ENCODE assay signal across 9 mouse cellular contexts in genomic region chr7:16061219-16062098, GRCm38 (mm10). TPM values are rescaled to one million over a fixed set of nuclear protein-coding genes. Genes with fewer than 3 reads are reported as not detected.
DNase-seq lines count a peak whose midpoint lies in the region; ATAC-seq and TF ChIP-seq lines count a peak whose summit lies in the region.
"Had no signal": no experiment of that assay in that cellular context is flagged by ENCODE, and none has a peak within 500 bp of the region (broad histone marks: within the 10 kb centered on the region; RNA-seq: fewer than 3 reads in every experiment).

Gene Zfp541 (plus strand): TSS chr7:16061814.

- no peak within 1 kb of the TSS for H3K27ac ChIP-seq in heart, embryonic 10.5 days
- H3K27ac ChIP-seq in forebrain, embryonic 15.5 days (replicated peaks): no peak within 1 kb of the TSS
- no peak within 1 kb of the TSS for H3K27ac ChIP-seq in midbrain, embryonic 13.5 days

- peak within 1 kb of the TSS; percentile 19; the same call in 1 of the 2 replicates for H3K4me2 ChIP-seq in forebrain, embryonic 15.5 days (replicated peaks)
- peak within 1 kb of the TSS; percentile 30; the same call in 1 of the 2 replicates for H3K4me2 ChIP-seq in midbrain, embryonic 13.5 days (replicated peaks)

- no peak for DNase-seq in heart, embryonic 10.5 days (ENCODE audit: low spot score)
- no peak for DNase-seq in heart, postnatal 36 days
- no peak for DNase-seq in adipocyte (ENCODE audit: low spot score)
- DNase-seq in urinary bladder, postnatal 25 days (ENCODE audit: low spot score): no peak
- no peak for DNase-seq in lung, adult 18-20 months
- DNase-seq: layer of hippocampus, postnatal 36 days had no signal

- H3K9ac ChIP-seq in forebrain, embryonic 15.5 days (replicated peaks): no peak within 1 kb of the TSS
- no peak within 1 kb of the TSS for H3K9ac ChIP-seq in midbrain, embryonic 13.5 days (replicated peaks)

- WGBS in heart, embryonic 10.5 days: 44% methylated on average over 77 of the region's 80 CpGs
- 51% methylated on average over 68 of the region's 80 CpGs for WGBS in forebrain, embryonic 15.5 days
- WGBS in midbrain, embryonic 13.5 days: 54% methylated on average over 76 of the region's 80 CpGs

- H3K27me3 ChIP-seq in heart, embryonic 10.5 days (ENCODE audit: insufficient read depth, poor library complexity, severe bottlenecking): peaks cover 38% of the 10 kb centered on the region
- peaks cover 56% of the 10 kb centered on the region for H3K27me3 ChIP-seq in E14TG2a.4 (ENCODE audit: insufficient read depth, low read length)
- H3K27me3 ChIP-seq in forebrain, embryonic 15.5 days: peaks cover 11% of the 10 kb centered on the region
- H3K27me3 ChIP-seq in midbrain, embryonic 13.5 days: peaks cover 47% of the 10 kb centered on the region

- intact Hi-C loops in heart, postnatal 36 days (cut with DNase I): no loop called here

- 0 out of 2 replicates have a peak, but pooled peaks have one; percentile 38 for ATAC-seq in forebrain, embryonic 15.5 days (replicated peaks)
- ATAC-seq in midbrain, embryonic 13.5 days: peak; percentile 69; the same call in 1 of the 2 replicates

- peaks cover 8% of the 10 kb centered on the region; the same call in 1 of the 2 replicates for H3K9me3 ChIP-seq in heart, embryonic 10.5 days
- peaks cover 6% of the 10 kb centered on the region; the same call in 1 of the 2 replicates for H3K9me3 ChIP-seq in E14TG2a.4 (ENCODE audit: low read length)
- H3K9me3 ChIP-seq in forebrain, embryonic 15.5 days: no peaks in the 10 kb centered on the region
- H3K9me3 ChIP-seq in midbrain, embryonic 13.5 days: no peaks in the 10 kb centered on the region; the same call in 1 of the 2 replicates

- H3K4me3 ChIP-seq in heart, embryonic 10.5 days: peak within 1 kb of the TSS; percentile 43
- peak within 1 kb of the TSS; percentile 26; the same call in 1 of the 2 replicates for H3K4me3 ChIP-seq in E14TG2a.4 (replicated peaks; ENCODE audit: low read length)
- H3K4me3 ChIP-seq in forebrain, embryonic 15.5 days: 0 out of 2 replicates have a peak within 1 kb of the TSS, but pooled peaks have one; percentile 10
- H3K4me3 ChIP-seq in midbrain, embryonic 13.5 days (replicated peaks): 0 out of 2 replicates have a peak within 1 kb of the TSS, but pooled peaks have one; percentile 9

- H3K36me3 ChIP-seq in heart, embryonic 10.5 days: no peaks in the 10 kb centered on the region
- H3K36me3 ChIP-seq in E14TG2a.4 (ENCODE audit: insufficient read depth, low read length): no peaks in the 10 kb centered on the region
- no peaks in the 10 kb centered on the region for H3K36me3 ChIP-seq in forebrain, embryonic 15.5 days
- no peaks in the 10 kb centered on the region for H3K36me3 ChIP-seq in midbrain, embryonic 13.5 days

- H3K4me1 ChIP-seq in heart, embryonic 10.5 days: peaks cover 5% of the 10 kb centered on the region; the same call in 1 of the 2 replicates
- peaks cover 6% of the 10 kb centered on the region for H3K4me1 ChIP-seq in E14TG2a.4 (replicated peaks; ENCODE audit: low read depth, low read length)
- no peaks in the 10 kb centered on the region for H3K4me1 ChIP-seq in forebrain, embryonic 15.5 days
- no peaks in the 10 kb centered on the region for H3K4me1 ChIP-seq in midbrain, embryonic 13.5 days (replicated peaks)

- no peak for TF ChIP-seq CTCF in E14TG2a.4 (conservative IDR thresholded peaks at IDR 0.05; ENCODE audit: low read length)

RNA-seq across cellular contexts. Expression of gene Zfp541, which starts in this region (rescaled TPM):
- polyA plus RNA-seq in heart, embryonic 10.5 days (2016; fragmentation: Nextera tagmentation; extraction: Ambion mirVana): not detected in 2 replicates
- not detected for total RNA-seq in heart, postnatal 36 days (2021)
- 0.09 TPM in 1 of 2 replicates, not detected in the other for polyA plus RNA-seq in forebrain, embryonic 15.5 days (2015; fragmentation: Nextera tagmentation; extraction: Ambion mirVana)
- not detected in 2 replicates for polyA plus RNA-seq in midbrain, embryonic 13.5 days (2015; fragmentation: Nextera tagmentation; extraction: Ambion mirVana)

Comparison
In these comparisons a context has a peak if more than half of its experiments do, and no peak if none do; other contexts are left out.
1. Peak in ATAC-seq, H3K4me3 ChIP-seq and H3K4me2 ChIP-seq in forebrain, embryonic 15.5 days; RNA of the gene not detected or under 1 TPM.
2. Peak in ATAC-seq, H3K4me3 ChIP-seq and H3K4me2 ChIP-seq in midbrain, embryonic 13.5 days; RNA of the gene not detected or under 1 TPM.